Mouse (Mus musculus) myocyte (in vitro differentiated cells): ENCODE results near the gene Hdac5.

Experiments
- MAX ChIP-seq: IDR thresholded peaks from one replicate; pipeline ENCODE4 v1.6.1; 2011; ENCODE audit warnings: low read depth, mild to moderate bottlenecking, control low read depth
- SRF ChIP-seq: IDR thresholded peaks from one replicate; pipeline ENCODE4 v1.6.1; 2011; ENCODE audit warnings: low read depth; ENCODE audit not compliant: control insufficient read depth, insufficient read length
- TCF12 ChIP-seq: IDR thresholded peaks from one replicate; pipeline ENCODE4 v1.6.1; 2011; ENCODE audit warnings: mild to moderate bottlenecking, control low read depth; ENCODE audit not compliant: poor library complexity, insufficient read depth, severe bottlenecking

- TF ChIP-seq TCF12 (no peak), SRF (no peak), MAX (no peak)
These were observed 6.1 kb upstream of the Hdac5 start for GRCm38 (mm10) chr11:102236022-102236421.
